Mouse (Mus musculus): ENCODE measurements at regions not wholly inside any gene's neighbourhood (a gene's known extent, or its start where the extent isn't known, plus 50 kb on each side); places are given as distances from the start of the nearest gene placed in this dataset.

- H3K9ac ChIP-seq (ENCODE audit: low read length): no peak overlapping the region
- H3K4me3 ChIP-seq (ENCODE audit: control insufficient read depth in 1 of 2, insufficient read depth in 1 of 2, low read depth in 1 of 2, low read length in 2 of 2): no peak overlapping the region
- peaks cover 21 to 24% of the 10 kb centered on the region in 2 experiments for H3K4me1 ChIP-seq (ENCODE audit: control insufficient read depth in 2 of 2, insufficient read depth in 2 of 2, low read length in 2 of 2)
- no peaks in the 10 kb centered on the region for H3K27me3 ChIP-seq (ENCODE audit: control insufficient read depth, insufficient read depth, low read length)
- 77% methylated on average over 6 of the region's 6 CpGs for WGBS
- no peak overlapping the region for H3K4me2 ChIP-seq (ENCODE audit: low read length)
- no peak overlapping the region for H3K27ac ChIP-seq (replicated peaks in 1 of 2; ENCODE audit: control insufficient read depth in 1 of 2, insufficient read depth in 1 of 2, low read depth in 2 of 2, low read length in 2 of 2)
- H3K9me3 ChIP-seq (ENCODE audit: control insufficient read depth, low read length): no peaks in the 10 kb centered on the region
- ATAC-seq (ENCODE audit: insufficient number of reproducible peaks, insufficient read depth, low FRiP score, low read depth): no peak
- H3K36me3 ChIP-seq (ENCODE audit: control insufficient read depth, insufficient read depth, low read length): no peaks in the 10 kb centered on the region
These were observed 134.5 kb upstream of the Gm5148 start for GRCm38 (mm10) chr3:37858624-37859302.

DNA sequence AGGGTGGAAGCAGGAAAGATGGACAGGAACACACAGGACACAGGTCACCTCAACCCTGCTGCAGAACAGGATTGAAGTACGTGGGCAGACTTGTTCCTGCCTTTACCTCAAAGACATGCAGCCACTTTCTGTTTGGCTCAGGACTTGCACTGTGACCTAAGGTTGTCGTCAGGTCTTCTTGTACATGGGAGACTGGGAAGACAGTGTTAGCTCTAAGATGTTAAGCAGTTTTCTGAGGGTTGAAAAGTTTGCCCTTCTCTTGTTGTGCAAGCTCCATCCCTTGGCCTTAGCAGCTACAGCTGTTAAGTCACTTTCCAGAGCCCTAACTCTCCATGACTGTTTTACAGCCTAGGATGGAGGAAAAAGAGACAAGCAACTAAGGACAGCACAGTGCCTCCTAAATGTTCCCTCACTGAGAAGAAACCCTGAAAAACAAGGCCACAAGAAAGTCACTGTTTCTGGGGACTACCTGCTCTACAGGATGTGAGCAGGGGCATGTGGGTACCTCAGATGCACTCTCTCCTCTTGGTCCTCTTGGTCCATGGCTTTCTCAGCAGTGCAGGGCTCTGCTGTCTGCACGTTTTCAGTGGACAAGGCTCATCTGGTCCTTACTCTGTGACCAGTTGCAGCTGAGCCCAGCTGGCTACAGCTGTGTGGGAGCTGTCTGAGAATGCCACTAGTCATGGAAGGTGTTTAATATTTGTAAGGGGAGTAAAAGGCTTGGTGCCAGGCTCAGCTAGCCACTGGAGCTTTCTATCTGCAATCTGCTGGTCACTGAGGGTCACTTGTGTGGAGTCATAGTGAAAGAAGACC is 122.1 kb upstream of the Gm5148 start:
- Histone ChIP-seq H3K4me3 (ENCODE audit: control insufficient read depth in 1 of 2, insufficient read depth in 1 of 2, low read depth in 1 of 2, low read length in 2 of 2) (no peak overlapping the region), H3K4me2 (ENCODE audit: low read length) (no peak overlapping the region), H3K27ac (replicated peaks in 1 of 2; ENCODE audit: control insufficient read depth in 1 of 2, insufficient read depth in 1 of 2, low read depth in 2 of 2, low read length in 2 of 2) (0 out of 4 replicates have a peak overlapping the region, but pooled peaks of 1 of the 2 experiments have one; percentile 19), H3K36me3 (ENCODE audit: control insufficient read depth, insufficient read depth, low read length) (no peaks in the 10 kb centered on the region), H3K4me1 (ENCODE audit: control insufficient read depth in 2 of 2, insufficient read depth in 2 of 2, low read length in 2 of 2) (peaks cover 17 to 27% of the 10 kb centered on the region in 2 experiments), H3K9me3 (ENCODE audit: control insufficient read depth, low read length) (no peaks in the 10 kb centered on the region), H3K9ac (ENCODE audit: low read length) (no peak overlapping the region), H3K27me3 (ENCODE audit: control insufficient read depth, insufficient read depth, low read length) (no peaks in the 10 kb centered on the region)
- ATAC-seq (ENCODE audit: insufficient number of reproducible peaks, insufficient read depth, low FRiP score, low read depth): no peak
- WGBS: 57% methylated on average over 3 of the region's 3 CpGs

DNA sequence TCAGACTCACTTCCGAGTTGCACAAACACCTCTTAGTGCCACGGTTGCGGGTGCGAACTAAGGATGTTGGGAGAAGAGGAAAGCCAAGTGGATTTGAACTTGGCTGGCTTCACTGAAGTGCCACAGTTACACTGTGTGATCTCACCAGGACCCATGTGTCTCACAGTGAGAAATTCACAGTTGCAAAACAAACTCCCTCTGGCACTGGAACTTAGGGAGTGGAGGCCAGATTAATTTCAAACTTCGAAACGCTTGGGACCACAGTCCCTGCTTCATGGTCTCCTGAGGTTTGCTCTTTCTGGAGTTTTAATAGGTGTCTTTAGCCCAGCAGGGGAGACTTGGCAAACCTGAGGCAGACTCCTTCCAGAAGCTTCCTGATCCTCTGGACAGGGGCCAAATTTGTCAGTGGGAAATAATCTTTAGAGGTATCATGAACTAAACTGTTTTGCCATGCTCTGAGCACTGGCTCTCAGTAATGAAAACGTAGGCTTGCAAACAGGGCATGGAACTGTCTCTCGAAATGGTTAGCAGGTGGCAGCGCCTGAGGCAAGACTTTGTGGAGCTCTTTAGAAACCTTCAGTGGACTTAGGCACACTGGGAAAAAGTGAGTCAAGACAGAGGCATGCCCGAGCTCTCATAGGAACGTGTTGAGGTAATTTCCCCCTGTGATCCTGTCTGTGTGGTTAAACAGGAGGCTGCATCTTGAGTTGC is 121.2 kb upstream of the Gm5148 start:
- Histone ChIP-seq H3K36me3 (ENCODE audit: control insufficient read depth, insufficient read depth, low read length) (no peaks in the 10 kb centered on the region), H3K27ac (replicated peaks in 1 of 2; ENCODE audit: control insufficient read depth in 1 of 2, insufficient read depth in 1 of 2, low read depth in 2 of 2, low read length in 2 of 2) (peak overlapping the region in 1 of 2 experiments; percentile 61; a peak in 2 of 4 replicates), H3K27me3 (ENCODE audit: control insufficient read depth, insufficient read depth, low read length) (no peaks in the 10 kb centered on the region), H3K4me1 (ENCODE audit: control insufficient read depth in 2 of 2, insufficient read depth in 2 of 2, low read length in 2 of 2) (peaks cover 17 to 27% of the 10 kb centered on the region in 2 experiments), H3K4me3 (ENCODE audit: control insufficient read depth in 1 of 2, insufficient read depth in 1 of 2, low read depth in 1 of 2, low read length in 2 of 2) (no peak overlapping the region), H3K4me2 (ENCODE audit: low read length) (no peak overlapping the region), H3K9me3 (ENCODE audit: control insufficient read depth, low read length) (no peaks in the 10 kb centered on the region), H3K9ac (ENCODE audit: low read length) (no peak overlapping the region)
- ATAC-seq (ENCODE audit: insufficient number of reproducible peaks, insufficient read depth, low FRiP score, low read depth): no peak
- WGBS: 68% methylated on average over 11 of the region's 11 CpGs

DNA sequence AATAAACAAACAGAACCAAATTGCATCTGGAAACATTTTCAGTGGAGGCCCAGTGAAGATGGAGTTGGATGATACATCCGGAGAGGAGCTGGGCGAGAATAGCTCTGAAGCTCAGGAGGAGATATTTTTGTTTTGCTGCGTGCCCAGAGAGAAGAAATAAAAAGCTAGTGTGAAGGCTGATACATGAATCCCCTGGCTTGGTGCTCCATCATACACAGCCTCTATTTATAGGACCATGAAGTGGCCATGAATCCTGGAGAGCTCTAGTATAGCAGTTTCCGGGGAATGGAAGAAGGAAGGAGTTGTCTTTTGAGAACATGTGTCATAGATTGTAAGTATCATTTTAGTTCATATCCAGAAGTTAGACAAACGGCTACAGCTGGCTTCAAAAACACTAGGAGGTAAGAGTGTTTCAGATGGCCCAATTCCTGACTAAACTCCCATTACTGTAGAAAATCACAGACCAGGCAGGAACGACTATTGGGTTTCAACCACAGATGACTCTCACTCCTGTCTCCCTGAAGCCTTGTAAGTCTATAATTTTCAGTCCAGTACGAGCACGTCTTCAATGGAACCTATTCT is 120.5 kb upstream of the Gm5148 start:
- Histone ChIP-seq H3K4me3 (ENCODE audit: control insufficient read depth in 1 of 2, insufficient read depth in 1 of 2, low read depth in 1 of 2, low read length in 2 of 2) (no peak overlapping the region), H3K27me3 (ENCODE audit: control insufficient read depth, insufficient read depth, low read length) (no peaks in the 10 kb centered on the region), H3K4me2 (ENCODE audit: low read length) (no peak overlapping the region), H3K4me1 (ENCODE audit: control insufficient read depth in 2 of 2, insufficient read depth in 2 of 2, low read length in 2 of 2) (peaks cover 17 to 21% of the 10 kb centered on the region in 2 experiments), H3K9ac (ENCODE audit: low read length) (no peak overlapping the region), H3K27ac (replicated peaks in 1 of 2; ENCODE audit: control insufficient read depth in 1 of 2, insufficient read depth in 1 of 2, low read depth in 2 of 2, low read length in 2 of 2) (peak overlapping the region; percentile 24 to 61; a peak in 3 of 4 replicates), H3K9me3 (ENCODE audit: control insufficient read depth, low read length) (no peaks in the 10 kb centered on the region), H3K36me3 (ENCODE audit: control insufficient read depth, insufficient read depth, low read length) (no peaks in the 10 kb centered on the region)
- no peak for ATAC-seq (ENCODE audit: insufficient number of reproducible peaks, insufficient read depth, low FRiP score, low read depth)
- WGBS: 52% methylated on average over 8 of the region's 8 CpGs

DNA sequence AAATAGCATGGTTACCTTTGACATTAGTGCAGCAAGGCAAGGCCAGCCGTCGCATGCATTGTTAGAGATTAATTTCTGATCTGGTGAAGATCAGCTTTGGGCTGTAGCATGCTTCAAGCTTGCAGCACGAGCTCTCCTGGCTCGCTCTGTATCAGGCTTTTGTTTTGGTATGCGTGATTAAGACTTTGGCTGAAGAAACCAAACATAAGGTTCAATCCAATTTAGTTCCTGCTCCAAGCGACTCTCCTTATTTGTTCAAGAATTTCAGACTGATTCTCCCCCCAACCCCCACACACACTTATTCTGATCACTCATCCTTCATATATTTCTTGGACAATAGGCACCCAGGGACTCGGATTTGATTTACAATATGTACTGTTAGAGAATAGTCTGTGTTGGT is 118.0 kb upstream of the Gm5148 start:
- WGBS: 58% methylated on average over 7 of the region's 7 CpGs

GRCm38 (mm10) chr3:37838896-37839295 is 114.6 kb upstream of the Gm5148 start:
- Histone ChIP-seq H3K27ac (replicated peaks in 1 of 2; ENCODE audit: control insufficient read depth in 1 of 2, insufficient read depth in 1 of 2, low read depth in 2 of 2, low read length in 2 of 2) (no peak overlapping the region), H3K9me3 (ENCODE audit: control insufficient read depth, low read length) (no peaks in the 10 kb centered on the region), H3K9ac (ENCODE audit: low read length) (no peak overlapping the region), H3K27me3 (ENCODE audit: control insufficient read depth, insufficient read depth, low read length) (no peaks in the 10 kb centered on the region), H3K36me3 (ENCODE audit: control insufficient read depth, insufficient read depth, low read length) (no peaks in the 10 kb centered on the region), H3K4me2 (ENCODE audit: low read length) (no peak overlapping the region), H3K4me3 (ENCODE audit: control insufficient read depth in 1 of 2, insufficient read depth in 1 of 2, low read depth in 1 of 2, low read length in 2 of 2) (no peak overlapping the region), H3K4me1 (ENCODE audit: control insufficient read depth in 2 of 2, insufficient read depth in 2 of 2, low read length in 2 of 2) (peaks cover 7 to 18% of the 10 kb centered on the region in 2 experiments)
- no peak for ATAC-seq (ENCODE audit: insufficient number of reproducible peaks, insufficient read depth, low FRiP score, low read depth)
- WGBS: 80% methylated on average over 11 of the region's 11 CpGs

More for the DNA sequence above, 118.0 kb upstream of the Gm5148 start:
- no peak for ATAC-seq (ENCODE audit: insufficient number of reproducible peaks, insufficient read depth, low FRiP score, low read depth)
- Histone ChIP-seq H3K4me3 (ENCODE audit: control insufficient read depth in 1 of 2, insufficient read depth in 1 of 2, low read depth in 1 of 2, low read length in 2 of 2) (no peak overlapping the region), H3K27ac (replicated peaks in 1 of 2; ENCODE audit: control insufficient read depth in 1 of 2, insufficient read depth in 1 of 2, low read depth in 2 of 2, low read length in 2 of 2) (no peak overlapping the region), H3K4me2 (ENCODE audit: low read length) (no peak overlapping the region), H3K27me3 (ENCODE audit: control insufficient read depth, insufficient read depth, low read length) (no peaks in the 10 kb centered on the region), H3K9me3 (ENCODE audit: control insufficient read depth, low read length) (no peaks in the 10 kb centered on the region), H3K36me3 (ENCODE audit: control insufficient read depth, insufficient read depth, low read length) (no peaks in the 10 kb centered on the region), H3K4me1 (ENCODE audit: control insufficient read depth in 2 of 2, insufficient read depth in 2 of 2, low read length in 2 of 2) (peaks cover 17 to 20% of the 10 kb centered on the region in 2 experiments), H3K9ac (ENCODE audit: low read length) (no peak overlapping the region)

- Histone ChIP-seq H3K9me3 (ENCODE audit: control insufficient read depth, low read length) (no peaks in the 10 kb centered on the region), H3K4me1 (ENCODE audit: control insufficient read depth in 2 of 2, insufficient read depth in 2 of 2, low read length in 2 of 2) (peaks cover 7 to 18% of the 10 kb centered on the region in 2 experiments), H3K27ac (replicated peaks in 1 of 2; ENCODE audit: control insufficient read depth in 1 of 2, insufficient read depth in 1 of 2, low read depth in 2 of 2, low read length in 2 of 2) (no peak overlapping the region), H3K9ac (ENCODE audit: low read length) (no peak overlapping the region), H3K36me3 (ENCODE audit: control insufficient read depth, insufficient read depth, low read length) (no peaks in the 10 kb centered on the region), H3K27me3 (ENCODE audit: control insufficient read depth, insufficient read depth, low read length) (no peaks in the 10 kb centered on the region), H3K4me3 (ENCODE audit: control insufficient read depth in 1 of 2, insufficient read depth in 1 of 2, low read depth in 1 of 2, low read length in 2 of 2) (no peak overlapping the region), H3K4me2 (ENCODE audit: low read length) (no peak overlapping the region)
- 17% methylated on average over 5 of the region's 5 CpGs for WGBS
- ATAC-seq (ENCODE audit: insufficient number of reproducible peaks, insufficient read depth, low FRiP score, low read depth): no peak
These were observed 112.5 kb upstream of the Gm5148 start for GRCm38 (mm10) chr3:37836749-37837148.

All from heart, embryonic 14.5 days (tissue).